ENCODE assay signal across 16 mouse cellular contexts in the genomic region with DNA sequence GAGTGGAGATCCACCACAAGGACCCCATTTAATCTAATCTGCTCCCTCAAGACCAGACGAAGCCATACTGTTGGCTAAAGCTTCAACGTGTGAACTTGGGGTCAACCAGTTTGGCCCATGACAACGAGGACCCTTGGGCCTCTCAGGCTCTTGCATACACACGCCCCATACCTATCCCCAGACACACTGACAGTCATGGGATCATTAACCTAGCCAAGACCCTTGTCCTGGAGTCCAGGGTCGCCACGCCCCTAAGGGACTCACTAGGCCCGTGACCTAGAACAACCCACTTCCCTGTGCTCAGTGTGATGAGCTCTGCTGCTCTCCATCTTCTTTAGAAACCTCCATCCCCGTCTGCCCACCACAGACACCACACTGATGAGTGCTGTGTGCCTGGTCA. TPM values are rescaled to one million over a fixed set of nuclear protein-coding genes. Genes with fewer than 3 reads are reported as not detected.
DNase-seq lines count a peak whose midpoint lies in the region; ATAC-seq and TF ChIP-seq lines count a peak whose summit lies in the region.
"Had no signal": no experiment of that assay in that cellular context is flagged by ENCODE, and none has a peak within 500 bp of the region (broad histone marks: within the 10 kb centered on the region; RNA-seq: fewer than 3 reads in every experiment).

No protein-coding gene starts in this region.

- H3K4me1 ChIP-seq in kidney, postnatal 0 days (replicated peaks; ENCODE audit: insufficient read depth, low read length): peaks cover 19% of the 10 kb centered on the region
- peaks cover 19% of the 10 kb centered on the region for H3K4me1 ChIP-seq in intestine, embryonic 16.5 days (ENCODE audit: control insufficient read depth, insufficient read depth, low read length)
- no peaks in the 10 kb centered on the region for H3K4me1 ChIP-seq in forebrain, embryonic 16.5 days (replicated peaks; ENCODE audit: control insufficient read depth, insufficient read depth, low read length)
- H3K4me1 ChIP-seq: forebrain, embryonic 13.5 days had no signal

- no peak overlapping the region for H3K4me3 ChIP-seq in kidney, postnatal 0 days (replicated peaks; ENCODE audit: low read depth, low read length)
- no peak overlapping the region for H3K4me3 ChIP-seq in intestine, embryonic 16.5 days (ENCODE audit: low read length)
- no peak overlapping the region for H3K4me3 ChIP-seq in forebrain, embryonic 16.5 days (replicated peaks; ENCODE audit: low read length)
- H3K4me3 ChIP-seq: embryonic facial prominence, embryonic 10.5 days; embryonic facial prominence, embryonic 12.5 days; forebrain, embryonic 13.5 days; forebrain, embryonic 15.5 days had no signal

- H3K27ac ChIP-seq in kidney, postnatal 0 days: no peak overlapping the region
- no peak overlapping the region for H3K27ac ChIP-seq in intestine, embryonic 16.5 days (ENCODE audit: low read length)
- H3K27ac ChIP-seq in forebrain, embryonic 16.5 days (ENCODE audit: low read length): no peak overlapping the region
- H3K27ac ChIP-seq: embryonic facial prominence, embryonic 10.5 days; embryonic facial prominence, embryonic 12.5 days; forebrain, embryonic 13.5 days; forebrain, embryonic 15.5 days had no signal

- H3K9ac ChIP-seq in kidney, postnatal 0 days (ENCODE audit: low read depth, low read length): no peak overlapping the region
- H3K9ac ChIP-seq in intestine, embryonic 16.5 days (ENCODE audit: low read depth, low read length): no peak overlapping the region
- no peak overlapping the region for H3K9ac ChIP-seq in forebrain, embryonic 16.5 days (replicated peaks; ENCODE audit: low read depth, low read length)
- H3K9ac ChIP-seq: embryonic facial prominence, embryonic 12.5 days; forebrain, embryonic 13.5 days; forebrain, embryonic 15.5 days had no signal

- no peak for DNase-seq in kidney, postnatal 0 days (ENCODE audit: low spot score)
- DNase-seq in kidney, adult 18-20 months: no peak
- DNase-seq in c-Kit-positive CD71-positive TER-119-positive erythroid progenitor cells, embryonic 14.5 days (ENCODE audit: low spot score): no peak
- DNase-seq: adrenal gland, adult 2 months; adrenal gland, postnatal 10 days; adrenal gland, postnatal 25 days; cerebellum, adult 11-12 months; cerebellum, adult 2 months; cerebellum, adult 9-10 months; cerebellum, postnatal 25 days had no signal

- ATAC-seq in kidney, postnatal 0 days (replicated peaks; ENCODE audit: low FRiP score, low read depth): 0 out of 2 replicates have a peak, but pooled peaks have one; percentile 23
- ATAC-seq in intestine, embryonic 16.5 days: peak; percentile 76
- ATAC-seq in forebrain, embryonic 16.5 days: no peak
- ATAC-seq: forebrain, embryonic 13.5 days; forebrain, embryonic 15.5 days had no signal

- H3K9me3 ChIP-seq in kidney, postnatal 0 days (replicated peaks; ENCODE audit: low read length): no peaks in the 10 kb centered on the region
- H3K9me3 ChIP-seq in intestine, embryonic 16.5 days (ENCODE audit: control insufficient read depth, low read length): no peaks in the 10 kb centered on the region
- H3K9me3 ChIP-seq in forebrain, embryonic 16.5 days (ENCODE audit: control insufficient read depth, low read length): no peaks in the 10 kb centered on the region
- H3K9me3 ChIP-seq: embryonic facial prominence, embryonic 10.5 days; embryonic facial prominence, embryonic 12.5 days; forebrain, embryonic 13.5 days; forebrain, embryonic 15.5 days had no signal

- no peaks in the 10 kb centered on the region for H3K27me3 ChIP-seq in kidney, postnatal 0 days (ENCODE audit: insufficient read depth, low read length)
- no peaks in the 10 kb centered on the region for H3K27me3 ChIP-seq in intestine, embryonic 16.5 days (replicated peaks; ENCODE audit: control insufficient read depth, insufficient read depth, low read length)
- no peaks in the 10 kb centered on the region for H3K27me3 ChIP-seq in forebrain, embryonic 16.5 days (replicated peaks; ENCODE audit: control insufficient read depth, insufficient read depth, low read length)
- H3K27me3 ChIP-seq: embryonic facial prominence, embryonic 12.5 days; forebrain, embryonic 13.5 days; forebrain, embryonic 15.5 days had no signal

- H3K4me2 ChIP-seq in kidney, postnatal 0 days (ENCODE audit: low read length): no peak overlapping the region
- H3K4me2 ChIP-seq in intestine, embryonic 16.5 days (ENCODE audit: low read depth, low read length): no peak overlapping the region
- H3K4me2 ChIP-seq in forebrain, embryonic 16.5 days (ENCODE audit: low read length): no peak overlapping the region
- H3K4me2 ChIP-seq: embryonic facial prominence, embryonic 12.5 days; forebrain, embryonic 13.5 days; forebrain, embryonic 15.5 days had no signal

- H3K36me3 ChIP-seq in kidney, postnatal 0 days (ENCODE audit: insufficient read depth, low read length): peaks cover 7% of the 10 kb centered on the region; the same call in 1 of the 2 replicates
- 0 out of 2 replicates have a peak, but pooled peaks cover 5% of the 10 kb centered on the region for H3K36me3 ChIP-seq in intestine, embryonic 16.5 days (ENCODE audit: control insufficient read depth, insufficient read depth, low read length)
- H3K36me3 ChIP-seq in forebrain, embryonic 16.5 days (ENCODE audit: control insufficient read depth, insufficient read depth): no peaks in the 10 kb centered on the region

- WGBS in kidney, postnatal 0 days: 72% methylated on average over 8 of the region's 8 CpGs
- 77% methylated on average over 8 of the region's 8 CpGs for WGBS in intestine, embryonic 16.5 days
- WGBS in forebrain, embryonic 16.5 days: 97% methylated on average over 8 of the region's 8 CpGs

- TF ChIP-seq CTCF in kidney, postnatal 0 days (IDR thresholded peaks at IDR 0.05; ENCODE audit: low read depth): no peak

RNA-seq across cellular contexts. Expression of a gene that starts 46.6 kb away (rescaled TPM):
- polyA plus RNA-seq in kidney, postnatal 0 days (2015; fragmentation: Nextera tagmentation; extraction: Ambion mirVana): not detected in 2 replicates
- polyA plus RNA-seq in intestine, embryonic 16.5 days (2015; fragmentation: Nextera tagmentation; extraction: Ambion mirVana): 0.07 and 0.09 TPM in 2 replicates
- 4.1 and 8.1 TPM in 2 replicates for polyA plus RNA-seq in forebrain, embryonic 16.5 days (2015; fragmentation: Nextera tagmentation; extraction: Ambion mirVana)
- polyA plus RNA-seq: adrenal gland, adult 2 months had no signal
